9 mouse cellular contexts compared by ENCODE assay signal in the genomic region with DNA sequence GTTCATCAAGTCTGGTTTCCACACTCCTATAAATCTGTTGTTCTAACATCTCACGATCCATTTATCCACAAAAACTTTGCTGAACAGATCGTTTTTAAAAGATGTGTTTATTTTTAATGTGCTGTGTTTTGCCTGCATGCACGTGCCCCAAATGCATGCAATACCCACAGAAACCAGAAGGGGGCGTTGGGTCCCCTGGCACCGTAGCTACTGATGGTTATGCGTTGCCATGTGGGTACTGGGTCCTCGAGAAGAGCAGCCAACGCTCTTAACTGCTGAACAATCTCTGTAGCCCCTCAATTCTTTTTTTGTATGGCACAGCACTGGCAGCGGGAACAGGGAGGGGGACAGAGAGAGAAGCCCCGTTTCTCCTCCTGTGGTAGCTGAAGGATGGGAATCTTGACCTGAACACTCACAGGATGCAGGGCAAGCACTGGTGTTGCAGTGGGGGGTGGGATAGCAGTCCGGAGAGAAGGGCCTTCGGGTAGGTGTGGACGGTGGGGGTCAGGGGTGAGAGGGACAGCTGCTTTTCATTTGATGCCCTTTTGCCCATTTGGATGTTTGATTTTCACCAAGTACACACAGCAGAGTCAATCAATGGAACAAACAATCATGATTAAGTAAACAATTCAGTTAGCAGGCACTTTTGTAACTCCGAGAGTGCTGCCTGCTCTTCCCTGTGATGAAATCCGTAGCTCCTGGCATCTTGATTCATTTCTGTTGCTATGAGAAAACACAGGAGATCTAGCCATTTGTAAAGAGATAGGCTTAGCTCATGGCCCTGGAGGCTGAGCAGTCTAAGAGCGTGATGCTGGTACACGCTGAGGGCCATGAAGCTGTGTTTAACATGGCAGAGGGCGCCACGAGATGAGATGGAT. TPM values are rescaled to one million over a fixed set of nuclear protein-coding genes. Genes with fewer than 3 reads are reported as not detected.
DNase-seq lines count a peak whose midpoint lies in the region; ATAC-seq lines count a peak whose summit lies in the region.
"Had no signal": no experiment of that assay in that cellular context is flagged by ENCODE, and none has a peak within 500 bp of the region (broad histone marks: within the 10 kb centered on the region; RNA-seq: fewer than 3 reads in every experiment).

No protein-coding gene starts in this region.

- H3K9ac ChIP-seq in midbrain, embryonic 14.5 days (replicated peaks; ENCODE audit: low read length): no peak overlapping the region
- H3K9ac ChIP-seq in midbrain, embryonic 16.5 days (ENCODE audit: low read depth, low read length): no peak overlapping the region
- H3K9ac ChIP-seq: lung, embryonic 15.5 days had no signal

- no peaks in the 10 kb centered on the region for H3K36me3 ChIP-seq in midbrain, embryonic 14.5 days (ENCODE audit: control insufficient read depth, insufficient read depth, low read length)
- H3K36me3 ChIP-seq in midbrain, embryonic 16.5 days (ENCODE audit: control insufficient read depth, insufficient read depth, low read length): no peaks in the 10 kb centered on the region
- H3K36me3 ChIP-seq: lung, embryonic 15.5 days had no signal

- no peaks in the 10 kb centered on the region for H3K27me3 ChIP-seq in midbrain, embryonic 14.5 days (ENCODE audit: control insufficient read depth, insufficient read depth, low read length)
- H3K27me3 ChIP-seq in midbrain, embryonic 16.5 days (ENCODE audit: control insufficient read depth, insufficient read depth, low read depth, low read length): no peaks in the 10 kb centered on the region
- H3K27me3 ChIP-seq: lung, embryonic 15.5 days had no signal

- WGBS in midbrain, embryonic 14.5 days: 47% methylated on average over 19 of the region's 19 CpGs
- WGBS in midbrain, embryonic 16.5 days: 50% methylated on average over 19 of the region's 19 CpGs

- H3K4me3 ChIP-seq in midbrain, embryonic 14.5 days (replicated peaks; ENCODE audit: low read depth, low read length): no peak overlapping the region
- H3K4me3 ChIP-seq in midbrain, embryonic 16.5 days (ENCODE audit: low read depth, low read length): no peak overlapping the region
- H3K4me3 ChIP-seq: lung, embryonic 15.5 days had no signal

- H3K27ac ChIP-seq in midbrain, embryonic 14.5 days (replicated peaks; ENCODE audit: low read depth, low read length): no peak overlapping the region
- no peak overlapping the region for H3K27ac ChIP-seq in midbrain, embryonic 16.5 days (ENCODE audit: low read length)
- H3K27ac ChIP-seq: lung, embryonic 15.5 days had no signal

- peak; percentile 52 to 73 for DNase-seq in cerebellum, postnatal 10 days
- DNase-seq in cerebellum, postnatal 36 days: no peak
- DNase-seq in midbrain, embryonic 14.5 days: peak; percentile 66
- peak; percentile 42 for DNase-seq in forelimb bud, embryonic 11.5 days (ENCODE audit: low read depth, low spot score)
- DNase-seq in thymus, postnatal 36 days: peak; percentile 49 to 51
- DNase-seq in Muller cell, postnatal 12 days (ENCODE audit: inconsistent ontology term): no peak

- ATAC-seq in midbrain, embryonic 14.5 days (ENCODE audit: low FRiP score, low TSS enrichment): no peak
- ATAC-seq in midbrain, embryonic 16.5 days: no peak
- peak; percentile 65 for ATAC-seq in megakaryocyte progenitor cell, adult 5-6 weeks (replicated peaks; ENCODE audit: poor library complexity)

- H3K9me3 ChIP-seq in midbrain, embryonic 14.5 days (ENCODE audit: control insufficient read depth, low read length): no peaks in the 10 kb centered on the region
- H3K9me3 ChIP-seq in midbrain, embryonic 16.5 days (replicated peaks; ENCODE audit: control insufficient read depth, low read length, poor library complexity, severe bottlenecking): no peaks in the 10 kb centered on the region
- H3K9me3 ChIP-seq: lung, embryonic 15.5 days had no signal

- H3K4me2 ChIP-seq in midbrain, embryonic 14.5 days (ENCODE audit: low read length): no peak overlapping the region
- no peak overlapping the region for H3K4me2 ChIP-seq in midbrain, embryonic 16.5 days (ENCODE audit: low read length)
- H3K4me2 ChIP-seq: lung, embryonic 15.5 days had no signal

- no peaks in the 10 kb centered on the region for H3K4me1 ChIP-seq in midbrain, embryonic 14.5 days (ENCODE audit: control insufficient read depth, insufficient read depth, low read length)
- peaks cover 2% of the 10 kb centered on the region; the same call in 1 of the 2 replicates for H3K4me1 ChIP-seq in midbrain, embryonic 16.5 days (ENCODE audit: control insufficient read depth, insufficient read depth, low read length)

RNA-seq across cellular contexts. Expression of a gene that starts 15.5 kb away (rescaled TPM):
- polyA plus RNA-seq in midbrain, embryonic 14.5 days (2014; fragmentation: Nextera tagmentation; extraction: Ambion mirVana): 39.5 and 60.6 TPM in 2 replicates
- 43.7 and 48.7 TPM in 2 replicates for polyA plus RNA-seq in midbrain, embryonic 16.5 days (2015; fragmentation: Nextera tagmentation; extraction: Ambion mirVana)
- total RNA-seq in megakaryocyte progenitor cell, adult 5-6 weeks (2015): 13.7 and 20.7 TPM in 2 replicates
- 12.4 and 12.7 TPM in 2 replicates for total RNA-seq in megakaryocyte progenitor cell, adult 5-6 weeks (2017)

RNA-seq across cellular contexts. Expression of a gene that starts 58.3 kb away (rescaled TPM):
- 30.9 and 39.3 TPM in 2 replicates for polyA plus RNA-seq in midbrain, embryonic 14.5 days (2014; fragmentation: Nextera tagmentation; extraction: Ambion mirVana)
- 35.6 and 36.4 TPM in 2 replicates for polyA plus RNA-seq in midbrain, embryonic 16.5 days (2015; fragmentation: Nextera tagmentation; extraction: Ambion mirVana)
- total RNA-seq in megakaryocyte progenitor cell, adult 5-6 weeks (2015): 641 and 693 TPM in 2 replicates
- 470 and 502 TPM in 2 replicates for total RNA-seq in megakaryocyte progenitor cell, adult 5-6 weeks (2017)

Comparison
In these comparisons a context has a peak if more than half of its experiments do, and no peak if none do; other contexts are left out.
1. DNase-seq: peak in cerebellum, postnatal 10 days (2 of 2), midbrain, embryonic 14.5 days (single experiment), forelimb bud, embryonic 11.5 days (single experiment) and thymus, postnatal 36 days (2 of 2); none in cerebellum, postnatal 36 days (0 of 2) and Muller cell, postnatal 12 days (single experiment).